Mouse (Mus musculus): ENCODE measurements around the gene Stx3. TPM values are rescaled to one million over a fixed set of nuclear protein-coding genes. Genes with fewer than 3 reads are reported as not detected.

Gene Stx3
- 1 to 10 TPM; 7.5 to 9.4 TPM for total RNA-seq (2023)

DNA sequence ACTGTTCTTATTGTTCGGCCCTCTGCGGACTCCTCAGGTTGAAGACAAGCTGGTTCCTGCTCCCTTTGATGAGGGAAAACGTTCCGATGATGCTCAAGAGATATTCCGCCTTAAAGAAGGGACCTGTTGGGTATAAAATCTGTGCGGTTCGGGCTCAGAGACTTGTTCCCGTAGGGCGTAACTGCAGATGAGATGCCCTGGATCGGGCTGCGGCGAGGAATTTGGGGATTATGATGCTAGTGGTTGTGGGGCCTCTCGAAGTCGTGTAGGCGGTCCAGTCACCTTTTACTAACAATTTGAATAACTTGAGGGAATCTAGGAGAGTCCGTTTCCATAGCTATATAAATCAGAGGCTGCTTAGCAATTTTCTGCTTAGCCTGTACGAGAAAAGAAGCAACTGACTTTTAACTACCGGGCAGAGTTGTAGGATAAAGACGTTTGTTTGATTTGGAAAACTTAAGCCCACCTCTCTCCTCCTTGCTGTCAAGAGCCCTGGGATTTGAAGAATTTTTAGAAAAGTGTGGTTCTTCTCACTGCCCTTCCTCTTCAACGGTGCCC is at the start of gene Stx3:
Stx3 (minus strand) TSS at position 261 of the 558 bp plus-strand sequence.

DNA sequence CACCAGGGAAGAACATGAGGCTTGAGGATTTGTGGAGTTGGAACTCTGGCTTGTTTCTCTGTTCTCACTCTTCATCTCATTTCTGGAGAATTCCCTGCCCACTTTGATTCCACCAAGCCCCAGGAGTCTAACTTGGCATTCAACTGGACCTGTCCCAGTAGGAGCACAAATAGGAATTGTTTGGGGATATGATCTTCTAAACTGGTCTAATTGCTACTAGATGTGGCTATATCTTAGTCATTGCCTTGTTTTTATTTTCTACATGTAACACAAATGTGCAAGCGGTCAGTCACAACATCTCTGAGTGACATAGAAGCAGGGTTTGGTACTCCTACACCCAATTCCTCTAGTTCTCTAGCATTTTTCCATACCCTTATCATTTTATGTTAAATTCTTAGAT is 41.8 kb upstream of the Stx3 start, which contains the start of gene Olfr1418:
Olfr1418 (minus strand) TSS at position 101 of the 400 bp plus-strand sequence.

DNA sequence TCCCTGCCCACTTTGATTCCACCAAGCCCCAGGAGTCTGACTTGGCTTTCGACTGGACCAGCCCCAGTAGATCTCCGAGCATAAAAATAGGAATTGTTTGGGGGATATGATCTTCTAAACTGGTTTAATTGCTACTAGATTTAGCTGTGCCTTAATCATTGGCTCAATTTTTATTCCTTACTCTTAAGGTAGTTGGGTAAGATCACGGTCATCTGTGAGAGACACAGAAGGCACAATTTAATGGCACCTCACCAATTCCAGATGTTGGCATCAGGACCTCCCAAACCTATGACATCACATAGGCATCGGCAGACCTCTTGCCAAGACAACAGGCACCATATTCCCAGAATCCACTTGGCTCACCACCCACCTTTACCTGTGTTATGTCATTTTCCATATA is 19.9 kb upstream of the Stx3 start, which contains the start of gene Olfr1417:
Olfr1417 (minus strand) TSS at position 101 of the 400 bp plus-strand sequence.

DNA sequence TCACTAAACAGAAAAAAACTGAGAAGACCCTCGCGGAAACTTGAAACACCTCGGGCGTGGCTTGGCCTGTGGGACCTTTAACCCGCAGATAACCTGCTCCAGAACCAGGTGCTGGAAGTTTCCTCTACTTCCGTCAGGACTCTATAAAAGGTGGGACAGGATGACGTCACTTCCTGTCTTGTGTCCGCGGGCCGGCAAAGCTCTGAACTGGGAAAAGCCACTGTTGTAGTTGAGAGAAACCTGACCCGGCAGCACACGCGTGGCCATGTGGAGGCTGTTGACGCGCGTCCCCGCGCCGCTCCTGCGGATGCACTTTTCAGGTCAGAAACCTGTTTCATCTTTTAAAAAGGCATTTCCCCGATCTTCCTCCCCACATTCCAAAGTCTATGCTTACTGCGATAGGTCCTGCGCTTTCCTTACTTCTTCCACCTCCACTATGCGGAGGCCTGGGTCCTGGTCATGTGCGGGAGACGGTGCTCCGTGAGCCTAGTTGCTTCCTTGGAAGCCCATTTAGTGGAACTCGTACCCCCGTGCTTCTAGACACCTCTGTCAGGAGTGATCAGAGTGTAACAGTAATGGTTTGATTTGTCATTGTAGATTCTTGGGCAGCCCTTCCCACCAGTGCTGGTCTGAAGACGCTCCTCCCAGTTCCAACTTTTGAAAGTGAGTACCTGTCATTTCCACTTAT is 48.9 kb downstream of the Stx3 start, which contains the start of gene Mrpl16:
Mrpl16 (plus strand) TSS at position 187 of the 688 bp plus-strand sequence.

DNA sequence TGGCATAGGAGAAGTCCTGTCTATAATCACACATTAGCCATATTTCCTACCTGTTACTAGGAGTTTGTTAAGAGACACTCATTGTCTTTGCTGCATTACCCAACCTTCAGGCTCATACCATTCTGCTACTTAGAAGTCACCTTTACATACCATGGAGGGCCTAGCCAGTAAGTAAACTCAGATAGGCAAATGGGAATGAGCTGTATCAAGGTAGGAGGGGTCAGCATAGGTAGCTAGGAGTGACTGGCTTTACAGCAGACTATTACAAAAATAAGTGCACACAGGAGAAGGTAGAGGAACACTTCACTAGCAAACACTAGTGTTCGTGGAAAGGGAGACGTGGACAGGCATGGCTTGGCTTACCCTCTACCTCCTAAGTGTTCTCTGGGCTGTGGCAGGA is 71.9 kb downstream of the Stx3 start, which contains the start of gene Gif:
Gif (plus strand) TSS at position 257 of the 400 bp plus-strand sequence.

Other genes with a start within 250 kb of the Stx3 start
- gene Ms4a6d, start 214.6 kb downstream of the Stx3 start, total RNA-seq (2023) = 10 to 100 TPM in 1 of 2 experiments, 1 to 10 TPM in 1; 7.5 to 13.1 TPM
- under 1 TPM in 1 of 2 experiments, not detected in 1; 0.41 TPM for gene Ms4a2, start 195.7 kb downstream of the Stx3 start, total RNA-seq (2023)
- gene Ms4a3, start 178.6 kb downstream of the Stx3 start, total RNA-seq (2023) = not detected
- gene Oosp2, start 158.8 kb downstream of the Stx3 start, total RNA-seq (2023) = not detected
- gene Oosp1, start 128.3 kb downstream of the Stx3 start, total RNA-seq (2023) = not detected
- not detected for gene Oosp3, start 122.3 kb downstream of the Stx3 start, total RNA-seq (2023)
- gene Gif, start 71.8 kb downstream of the Stx3 start, total RNA-seq (2023) = not detected
- gene Mrpl16, start 49.0 kb downstream of the Stx3 start, total RNA-seq (2023) = 10 to 100 TPM; 26.1 to 26.2 TPM
- not detected for gene Olfr1417, start 19.8 kb upstream of the Stx3 start, total RNA-seq (2023)
- not detected for gene Olfr1418, start 41.7 kb upstream of the Stx3 start, total RNA-seq (2023)
- gene Olfr1419, start 55.7 kb upstream of the Stx3 start, total RNA-seq (2023) = not detected
- not detected for gene Olfr1420, start 67.2 kb upstream of the Stx3 start, total RNA-seq (2023)
- 10 to 100 TPM; 52.7 to 54.4 TPM for gene Patl1, start 93.0 kb upstream of the Stx3 start, total RNA-seq (2023)
- 10 to 100 TPM; 44.4 to 45.5 TPM for gene Osbp, start 146.5 kb upstream of the Stx3 start, total RNA-seq (2023)
- gene Olfr1423, start 221.9 kb upstream of the Stx3 start, total RNA-seq (2023) = not detected
- not detected for gene Olfr1424, start 243.3 kb upstream of the Stx3 start, total RNA-seq (2023)

Measured in T-cell, adult 66 days (primary cell).